Mouse (Mus musculus) stomach, embryonic 15.5 days (tissue): ENCODE measurements around the gene Nuak1. TPM values are rescaled to one million over a fixed set of nuclear protein-coding genes. Genes with fewer than 3 reads are reported as not detected.

Experiments
- ATAC-seq: fragments of 200-750 bp; cut with Nextera tagmentation; 2 replicates; pipeline ENCODE4 v1.8.0; 2017; ENCODE audit warnings: low read depth, moderate number of reproducible peaks, moderate TSS enrichment; ENCODE audit not compliant: insufficient read depth, low FRiP score
- H3K27ac ChIP-seq: fragments of 300-500 bp; sonication (generic); 2 replicates; pipeline ENCODE4 v1.5.1; 2015; ENCODE audit warnings: mild to moderate bottlenecking, inconsistent platforms
- H3K27me3 ChIP-seq: fragments of 300-500 bp; sonication (generic); replicated peaks from 2 replicates; pipeline ENCODE4 v1.6.1; 2015; ENCODE audit warnings: inconsistent platforms
- H3K36me3 ChIP-seq: fragments of 300-500 bp; sonication (generic); 2 replicates; pipeline ENCODE4 v1.6.1; 2015; ENCODE audit warnings: inconsistent platforms
- H3K4me1 ChIP-seq: fragments of 300-500 bp; sonication (generic); 2 replicates; pipeline ENCODE4 v1.6.1; 2015; ENCODE audit warnings: inconsistent platforms
- H3K4me2 ChIP-seq: fragments of 300-500 bp; sonication (generic); 2 replicates; pipeline ENCODE4 v1.6.1; 2015; ENCODE audit warnings: mild to moderate bottlenecking, inconsistent platforms
- H3K4me3 ChIP-seq: fragments of 300-500 bp; sonication (generic); replicated peaks from 2 replicates; pipeline ENCODE4 v1.5.1; 2015; ENCODE audit warnings: inconsistent platforms
- H3K9ac ChIP-seq: fragments of 300-500 bp; sonication (generic); 2 replicates; pipeline ENCODE4 v1.6.1; 2015; ENCODE audit warnings: inconsistent platforms
- H3K9me3 ChIP-seq: fragments of 300-500 bp; sonication (generic); 2 replicates; pipeline ENCODE4 v1.6.1; 2016; ENCODE audit warnings: inconsistent platforms
- WGBS: fragments of 180-500 bp; shearing (Covaris S2); methylation state at CpG from one replicate; pipeline ENCODE4 v1.1.7; 2015; 5-methylcytosine and 5-hydroxymethylcytosine counted together
- polyA plus RNA-seq: library from polyadenylated mRNA; unstranded; fragments of >200 nt; fragmentation: Nextera tagmentation; extraction: Ambion mirVana; gene quantifications from 2 replicates; pipeline ENCODE4 v1.2.1, GENCODE M21; 2015

Gene Nuak1
- polyA plus RNA-seq, 1 experiment from 2014 or later = 1.2 TPM

GRCm38 (mm10) chr10:84467555-84468164 is 27.3 kb upstream of the Nuak1 start:
- no peak overlapping the region for H3K4me3 ChIP-seq
- H3K27me3 ChIP-seq = no peaks in the 10 kb centered on the region
- no peak overlapping the region for H3K27ac ChIP-seq
- WGBS = 36% methylated on average over 6 of the region's 6 CpGs
- H3K4me2 ChIP-seq = no peak overlapping the region
- no peak for ATAC-seq
- no peaks in the 10 kb centered on the region for H3K36me3 ChIP-seq
- H3K9me3 ChIP-seq = no peaks in the 10 kb centered on the region
- H3K9ac ChIP-seq = no peak overlapping the region
- H3K4me1 ChIP-seq = no peaks in the 10 kb centered on the region

- Histone ChIP-seq H3K27ac (no peak overlapping the region), H3K9ac (no peak overlapping the region), H3K9me3 (no peaks in the 10 kb centered on the region), H3K4me3 (no peak overlapping the region), H3K4me2 (no peak overlapping the region), H3K27me3 (no peaks in the 10 kb centered on the region), H3K36me3 (no peaks in the 10 kb centered on the region), H3K4me1 (no peaks in the 10 kb centered on the region)
- ATAC-seq = no peak
- WGBS = 69% methylated on average over 4 of the region's 4 CpGs
These were observed 25.1 kb upstream of the Nuak1 start for GRCm38 (mm10) chr10:84465511-84465910.

GRCm38 (mm10) chr10:84460420-84461101 is 20.2 kb upstream of the Nuak1 start:
- H3K4me1 ChIP-seq = no peaks in the 10 kb centered on the region
- H3K4me2 ChIP-seq = no peak overlapping the region
- no peak overlapping the region for H3K27ac ChIP-seq
- H3K36me3 ChIP-seq = no peaks in the 10 kb centered on the region
- H3K4me3 ChIP-seq = no peak overlapping the region
- no peaks in the 10 kb centered on the region for H3K27me3 ChIP-seq
- no peaks in the 10 kb centered on the region for H3K9me3 ChIP-seq
- WGBS = 54% methylated on average over 8 of the region's 8 CpGs
- H3K9ac ChIP-seq = no peak overlapping the region
- no peak for ATAC-seq

GRCm38 (mm10) chr10:84458094-84458493 is 17.7 kb upstream of the Nuak1 start:
- H3K4me1 ChIP-seq = no peaks in the 10 kb centered on the region
- no peak overlapping the region for H3K27ac ChIP-seq
- no peaks in the 10 kb centered on the region for H3K36me3 ChIP-seq
- 62% methylated on average over 5 of the region's 5 CpGs for WGBS
- no peak overlapping the region for H3K4me3 ChIP-seq
- no peaks in the 10 kb centered on the region for H3K9me3 ChIP-seq
- peak overlapping the region; percentile 24; the same call in 1 of the 2 replicates for H3K4me2 ChIP-seq
- H3K9ac ChIP-seq = no peak overlapping the region
- H3K27me3 ChIP-seq = no peaks in the 10 kb centered on the region
- no peak for ATAC-seq

GRCm38 (mm10) chr10:84457539-84457938 is 17.1 kb upstream of the Nuak1 start:
- Histone ChIP-seq H3K4me1 (no peaks in the 10 kb centered on the region), H3K9ac (no peak overlapping the region), H3K27ac (no peak overlapping the region), H3K36me3 (no peaks in the 10 kb centered on the region), H3K27me3 (no peaks in the 10 kb centered on the region), H3K9me3 (no peaks in the 10 kb centered on the region), H3K4me2 (peak overlapping the region; percentile 24; the same call in 1 of the 2 replicates), H3K4me3 (no peak overlapping the region; the same call in 1 of the 2 replicates)
- ATAC-seq = no peak
- 66% methylated on average over 9 of the region's 9 CpGs for WGBS

GRCm38 (mm10) chr10:84456632-84457320 is 16.4 kb upstream of the Nuak1 start:
- ATAC-seq = no peak; the same call in 1 of the 2 replicates
- WGBS = 38% methylated on average over 9 of the region's 9 CpGs
- Histone ChIP-seq H3K36me3 (no peaks in the 10 kb centered on the region), H3K9ac (no peak overlapping the region), H3K4me2 (no peak overlapping the region), H3K9me3 (no peaks in the 10 kb centered on the region), H3K27me3 (no peaks in the 10 kb centered on the region), H3K27ac (no peak overlapping the region), H3K4me1 (no peaks in the 10 kb centered on the region), H3K4me3 (no peak overlapping the region)

GRCm38 (mm10) chr10:84451883-84452282 is 11.5 kb upstream of the Nuak1 start:
- no peak overlapping the region for H3K4me2 ChIP-seq
- no peak overlapping the region for H3K27ac ChIP-seq
- no peaks in the 10 kb centered on the region for H3K27me3 ChIP-seq
- H3K4me3 ChIP-seq = no peak overlapping the region
- no peaks in the 10 kb centered on the region for H3K4me1 ChIP-seq
- WGBS = 58% methylated on average over 4 of the region's 4 CpGs
- no peak for ATAC-seq
- no peaks in the 10 kb centered on the region for H3K36me3 ChIP-seq
- H3K9ac ChIP-seq = no peak overlapping the region
- no peaks in the 10 kb centered on the region for H3K9me3 ChIP-seq

- 3% methylated on average over 10 of the region's 10 CpGs for WGBS
- no peaks in the 10 kb centered on the region for H3K27me3 ChIP-seq
These were observed 10.3 kb upstream of the Nuak1 start for GRCm38 (mm10) chr10:84450654-84451053.

GRCm38 (mm10) chr10:84449733-84450132 is 9.3 kb upstream of the Nuak1 start:
- no peak overlapping the region for H3K4me3 ChIP-seq
- no peak for ATAC-seq
- H3K4me1 ChIP-seq = no peaks in the 10 kb centered on the region
- H3K9me3 ChIP-seq = no peaks in the 10 kb centered on the region
- no peaks in the 10 kb centered on the region for H3K36me3 ChIP-seq
- H3K27me3 ChIP-seq = no peaks in the 10 kb centered on the region
- no peak overlapping the region for H3K9ac ChIP-seq
- no peak overlapping the region for H3K27ac ChIP-seq
- no peak overlapping the region for H3K4me2 ChIP-seq
- WGBS = 82% methylated on average over 8 of the region's 8 CpGs

More at GRCm38 (mm10) chr10:84450654-84451053, 10.3 kb upstream of the Nuak1 start:
- no peaks in the 10 kb centered on the region for H3K9me3 ChIP-seq
- H3K36me3 ChIP-seq = no peaks in the 10 kb centered on the region
- no peaks in the 10 kb centered on the region for H3K4me1 ChIP-seq
- no peak overlapping the region for H3K4me3 ChIP-seq
- H3K27ac ChIP-seq = no peak overlapping the region
- ATAC-seq = no peak
- no peak overlapping the region for H3K4me2 ChIP-seq
- H3K9ac ChIP-seq = no peak overlapping the region

- no peaks in the 10 kb centered on the region for H3K9me3 ChIP-seq
- 50% methylated on average over 8 of the region's 8 CpGs for WGBS
- no peak overlapping the region for H3K4me2 ChIP-seq
- H3K27me3 ChIP-seq = no peaks in the 10 kb centered on the region
- H3K4me3 ChIP-seq = no peak overlapping the region
- H3K27ac ChIP-seq = no peak overlapping the region
- no peaks in the 10 kb centered on the region for H3K36me3 ChIP-seq
- ATAC-seq = no peak
- no peak overlapping the region for H3K9ac ChIP-seq
- H3K4me1 ChIP-seq = 0 out of 2 replicates have a peak, but pooled peaks cover 6% of the 10 kb centered on the region
These were observed 7.0 kb upstream of the Nuak1 start for GRCm38 (mm10) chr10:84447411-84447821.

- Histone ChIP-seq H3K9me3 (no peaks in the 10 kb centered on the region), H3K36me3 (no peaks in the 10 kb centered on the region), H3K4me1 (peaks cover 12% of the 10 kb centered on the region), H3K4me3 (no peak overlapping the region), H3K4me2 (no peak overlapping the region), H3K9ac (no peak overlapping the region), H3K27me3 (no peaks in the 10 kb centered on the region), H3K27ac (no peak overlapping the region)
- WGBS = 83% methylated on average over 6 of the region's 6 CpGs
- no peak for ATAC-seq
These were observed 6.3 kb upstream of the Nuak1 start for GRCm38 (mm10) chr10:84446661-84447060.

GRCm38 (mm10) chr10:84444396-84444795 is 4.0 kb upstream of the Nuak1 start:
- Histone ChIP-seq H3K27me3 (no peaks in the 10 kb centered on the region), H3K9ac (no peak overlapping the region), H3K36me3 (no peaks in the 10 kb centered on the region), H3K27ac (no peak overlapping the region), H3K4me1 (peaks cover 21% of the 10 kb centered on the region), H3K9me3 (no peaks in the 10 kb centered on the region), H3K4me3 (no peak overlapping the region), H3K4me2 (no peak overlapping the region)
- ATAC-seq = no peak
- 83% methylated on average over 9 of the region's 9 CpGs for WGBS
